Mouse (Mus musculus) stomach, embryonic 14.5 days (tissue): ENCODE measurements around the gene Stard3. TPM values are rescaled to one million over a fixed set of nuclear protein-coding genes. Genes with fewer than 3 reads are reported as not detected.

Experiments used
- ATAC-seq: fragments of 200-750 bp; cut with Nextera tagmentation; 2 replicates; pipeline ENCODE4 v1.8.0; 2017; ENCODE audit warnings: low read depth, moderate TSS enrichment; ENCODE audit not compliant: insufficient number of reproducible peaks, insufficient read depth, low FRiP score
- H3K27ac ChIP-seq: fragments of 300-500 bp; sonication (generic); 2 replicates; pipeline ENCODE4 v1.5.1; 2014; ENCODE audit warnings: mild to moderate bottlenecking, low read length, moderate library complexity, mixed read lengths
- H3K27me3 ChIP-seq: fragments of 300-500 bp; sonication (generic); 2 replicates; pipeline ENCODE4 v1.6.1; 2014; ENCODE audit warnings: low read length, control low read depth, mixed read lengths; ENCODE audit not compliant: control insufficient read depth, insufficient read depth
- H3K36me3 ChIP-seq: fragments of 300-500 bp; sonication (generic); 2 replicates; pipeline ENCODE4 v1.6.1; 2014; ENCODE audit warnings: mild to moderate bottlenecking, control low read depth, low read length, moderate library complexity, mixed read lengths; ENCODE audit not compliant: control insufficient read depth, insufficient read depth
- H3K4me1 ChIP-seq: fragments of 300-500 bp; sonication (generic); 2 replicates; pipeline ENCODE4 v1.6.1; 2014; ENCODE audit warnings: low read length, control low read depth, mixed read lengths; ENCODE audit not compliant: control insufficient read depth, insufficient read depth
- H3K4me2 ChIP-seq: fragments of 300-500 bp; sonication (generic); replicated peaks from 2 replicates; pipeline ENCODE4 v1.6.1; 2014; ENCODE audit warnings: low read depth, low read length, control low read depth
- H3K4me3 ChIP-seq: fragments of 300-500 bp; sonication (generic); 2 replicates; pipeline ENCODE4 v1.5.1; 2014; ENCODE audit warnings: low read depth, low read length, control low read depth
- H3K9ac ChIP-seq: fragments of 300-500 bp; sonication (generic); replicated peaks from 2 replicates; pipeline ENCODE4 v1.6.1; 2014; ENCODE audit warnings: low read depth, mild to moderate bottlenecking, control low read depth, low read length, moderate library complexity, mixed read lengths
- H3K9me3 ChIP-seq: fragments of 300-500 bp; sonication (generic); 2 replicates; pipeline ENCODE4 v1.6.1; 2016; ENCODE audit warnings: low read depth, low read length, control low read depth; ENCODE audit not compliant: control insufficient read depth
- WGBS: fragments of 180-500 bp; shearing (Covaris S2); extraction: QIAGEN DNeasy Blood & Tissue Kit; methylation state at CpG from one replicate; pipeline ENCODE4 v1.1.7; 2014; 5-methylcytosine and 5-hydroxymethylcytosine counted together
- polyA plus RNA-seq: library from polyadenylated mRNA; unstranded; fragments of >200 nt; fragmentation: Nextera tagmentation; extraction: Ambion mirVana; gene quantifications from 2 replicates; pipeline ENCODE4 v1.2.1, GENCODE M21; 2014

Stard3 gene
- polyA plus RNA-seq, 1 experiment from 2014 or later, result 43.7 TPM

DNA sequence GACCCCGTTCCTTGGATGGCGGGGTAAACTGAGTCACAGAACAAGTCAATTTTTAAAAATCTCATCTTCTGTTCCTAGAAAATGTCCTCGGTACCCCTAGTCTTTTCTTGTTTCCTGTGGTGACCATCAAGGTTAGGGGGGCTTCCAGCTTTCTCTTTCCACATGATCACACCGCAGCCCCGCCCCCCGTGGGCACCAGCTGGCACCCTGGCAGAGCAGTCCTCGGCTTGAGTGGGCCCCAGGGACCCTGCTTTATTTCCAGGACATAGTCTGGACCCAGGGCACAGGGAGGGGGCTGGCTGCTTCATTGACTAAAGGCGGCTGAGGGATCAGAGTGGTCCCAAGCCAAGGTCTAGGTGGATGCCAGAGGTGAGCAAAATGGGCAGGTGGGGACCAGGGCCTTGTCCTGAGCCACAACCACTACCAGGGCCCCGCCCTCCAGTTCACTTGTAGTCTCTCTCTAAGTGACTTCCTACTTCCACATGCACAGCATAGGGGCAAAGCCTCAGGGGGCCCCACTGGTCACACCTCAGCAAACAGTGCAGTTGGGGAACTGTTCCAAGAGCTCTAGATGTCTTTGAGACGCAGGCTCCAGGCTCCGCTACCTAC is 18.4 kb upstream of the Stard3 start:
- no peaks in the 10 kb centered on the region for H3K36me3 ChIP-seq
- ATAC-seq, result no peak
- H3K4me3 ChIP-seq, result peak overlapping the region; percentile 47; the same call in 1 of the 2 replicates
- no peak overlapping the region for H3K9ac ChIP-seq
- 12% methylated on average over 11 of the region's 11 CpGs for WGBS
- H3K4me1 ChIP-seq, result peaks cover 10% of the 10 kb centered on the region
- peak overlapping the region; percentile 98 for H3K4me2 ChIP-seq
- no peaks in the 10 kb centered on the region for H3K9me3 ChIP-seq
- no peak overlapping the region for H3K27ac ChIP-seq
- peaks cover 62% of the 10 kb centered on the region for H3K27me3 ChIP-seq

GRCm38 (mm10) chr11:98340597-98340996 is 17.6 kb upstream of the Stard3 start:
- no peak overlapping the region for H3K27ac ChIP-seq
- 2% methylated on average over 2 of the region's 4 CpGs for WGBS

DNA sequence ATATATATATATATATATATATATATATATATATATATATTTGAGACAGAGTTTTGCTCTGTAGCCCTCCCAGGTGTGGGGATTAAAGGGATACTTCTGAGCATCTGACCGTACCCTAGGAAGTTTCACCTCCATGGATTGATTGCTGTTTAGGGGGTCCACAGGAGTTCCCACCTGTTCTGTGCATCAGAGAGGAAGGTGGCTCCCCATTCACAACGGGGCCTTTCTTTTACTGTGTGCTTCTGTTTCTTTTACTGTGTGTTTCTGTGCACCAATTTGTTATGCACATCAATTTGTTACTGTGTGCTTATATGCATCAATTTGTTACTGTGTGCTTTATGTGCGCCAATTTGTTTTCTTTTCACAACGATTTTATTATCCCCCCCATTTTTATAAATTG is 17.0 kb upstream of the Stard3 start:
- no peaks in the 10 kb centered on the region for H3K9me3 ChIP-seq
- H3K27ac ChIP-seq, result no peak overlapping the region
- ATAC-seq, result no peak
- H3K4me2 ChIP-seq, result no peak overlapping the region
- no peak overlapping the region for H3K4me3 ChIP-seq
- H3K27me3 ChIP-seq, result peaks cover 53% of the 10 kb centered on the region
- no peaks in the 10 kb centered on the region for H3K36me3 ChIP-seq
- 59% methylated on average over 4 of the region's 4 CpGs for WGBS
- H3K9ac ChIP-seq, result no peak overlapping the region
- H3K4me1 ChIP-seq, result peaks cover 10% of the 10 kb centered on the region

More at GRCm38 (mm10) chr11:98340597-98340996, 17.6 kb upstream of the Stard3 start:
- no peak overlapping the region for H3K4me2 ChIP-seq
- H3K9me3 ChIP-seq, result no peaks in the 10 kb centered on the region
- no peak overlapping the region for H3K4me3 ChIP-seq
- peaks cover 10% of the 10 kb centered on the region for H3K4me1 ChIP-seq
- no peak overlapping the region for H3K9ac ChIP-seq
- ATAC-seq, result no peak
- H3K27me3 ChIP-seq, result peaks cover 57% of the 10 kb centered on the region
- no peaks in the 10 kb centered on the region for H3K36me3 ChIP-seq

- Histone ChIP-seq H3K4me2 (peak overlapping the region; percentile 59), H3K9me3 (no peaks in the 10 kb centered on the region), H3K9ac (no peak overlapping the region), H3K27me3 (peaks cover 50% of the 10 kb centered on the region), H3K36me3 (no peaks in the 10 kb centered on the region), H3K27ac (no peak overlapping the region), H3K4me3 (peak overlapping the region; percentile 23), H3K4me1 (peaks cover 10% of the 10 kb centered on the region)
- ATAC-seq, result peak; percentile 46; the same call in 1 of the 2 replicates
- WGBS, result 2% methylated on average over 29 of the region's 29 CpGs
Measured at GRCm38 (mm10) chr11:98342000-98342945, 15.9 kb upstream of the Stard3 start.

DNA sequence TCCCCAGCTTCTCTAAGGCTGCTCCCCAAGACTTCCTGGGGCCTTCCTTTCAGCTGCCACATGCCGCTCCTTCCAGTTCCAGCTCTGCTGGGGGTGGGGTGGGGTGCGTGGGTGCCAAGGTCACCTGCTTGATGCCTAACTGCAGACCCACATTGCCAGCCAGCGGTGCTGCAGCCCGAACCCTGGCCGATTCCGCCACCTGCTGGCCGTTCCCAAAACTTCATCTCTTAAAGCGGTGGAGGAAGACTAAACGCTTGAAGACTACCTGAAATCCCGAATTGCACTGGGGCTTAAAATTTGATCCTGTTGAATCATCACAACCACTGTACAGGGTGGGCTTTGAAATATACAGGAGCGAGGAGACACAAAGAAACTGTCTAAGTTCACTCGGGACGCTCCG is 12.9 kb upstream of the Stard3 start:
- Histone ChIP-seq H3K27ac (no peak overlapping the region), H3K4me1 (peaks cover 13% of the 10 kb centered on the region), H3K4me2 (peak overlapping the region; percentile 25; the same call in 1 of the 2 replicates), H3K36me3 (no peaks in the 10 kb centered on the region), H3K9me3 (no peaks in the 10 kb centered on the region), H3K9ac (no peak overlapping the region), H3K27me3 (peaks cover 48% of the 10 kb centered on the region), H3K4me3 (no peak overlapping the region)
- 3% methylated on average over 14 of the region's 14 CpGs for WGBS
- no peak for ATAC-seq

- Histone ChIP-seq H3K27me3 (peaks cover 53% of the 10 kb centered on the region), H3K4me1 (peaks cover 13% of the 10 kb centered on the region), H3K4me2 (no peak overlapping the region), H3K4me3 (no peak overlapping the region), H3K9ac (no peak overlapping the region), H3K9me3 (no peaks in the 10 kb centered on the region), H3K36me3 (no peaks in the 10 kb centered on the region), H3K27ac (no peak overlapping the region)
- 13% methylated on average over 9 of the region's 9 CpGs for WGBS
- no peak for ATAC-seq
Measured at GRCm38 (mm10) chr11:98346168-98346567, 12.0 kb upstream of the Stard3 start.

DNA sequence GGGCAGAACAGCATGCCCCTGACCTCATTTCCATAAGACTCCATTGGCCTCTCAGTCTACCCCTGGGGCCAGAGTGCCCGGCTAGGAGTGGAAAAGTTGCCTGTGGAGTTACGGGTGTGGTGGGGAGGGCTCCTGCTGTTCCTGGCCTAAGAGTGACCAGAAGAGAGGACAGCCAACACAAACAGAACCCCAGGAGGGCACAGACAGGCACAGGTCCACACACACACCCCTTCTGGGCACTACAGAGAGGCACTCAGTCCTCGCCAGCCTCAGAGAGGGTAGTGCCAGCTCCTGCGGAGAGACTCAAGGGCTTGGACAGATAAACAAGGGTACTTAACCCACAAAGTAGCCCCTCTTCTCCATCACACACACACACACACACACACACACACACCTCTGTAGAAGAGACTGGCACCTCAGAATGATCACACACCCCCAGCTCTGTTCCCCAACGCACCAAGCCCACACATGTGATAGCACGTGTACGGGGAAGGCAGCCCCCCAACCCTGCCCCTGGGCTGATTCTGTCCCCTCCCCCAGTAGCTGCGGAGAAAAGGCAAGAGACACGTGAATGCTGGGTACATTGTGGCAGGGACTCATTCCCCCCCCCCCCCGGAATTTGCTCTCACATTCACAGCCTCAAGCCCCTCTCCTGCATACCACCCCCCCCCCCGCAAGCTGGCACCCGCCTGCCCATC is 10.6 kb upstream of the Stard3 start:
- Histone ChIP-seq H3K4me2 (no peak overlapping the region), H3K27me3 (peaks cover 53% of the 10 kb centered on the region), H3K27ac (no peak overlapping the region), H3K9me3 (no peaks in the 10 kb centered on the region), H3K4me1 (peaks cover 8% of the 10 kb centered on the region; the same call in 1 of the 2 replicates), H3K36me3 (no peaks in the 10 kb centered on the region), H3K4me3 (no peak overlapping the region), H3K9ac (no peak overlapping the region)
- 7% methylated on average over 12 of the region's 12 CpGs for WGBS
- no peak for ATAC-seq
